Mouse (Mus musculus) myocyte (in vitro differentiated cells): Measurements from ENCODE around the gene Phox2a.

Source experiments
- MAX ChIP-seq: IDR thresholded peaks from one replicate; pipeline ENCODE4 v1.6.1; 2011; ENCODE audit warnings: low read depth, mild to moderate bottlenecking, control low read depth
- POLR2A ChIP-seq: IDR thresholded peaks from one replicate; pipeline ENCODE4 v1.6.1; 2011; ENCODE audit warnings: low read depth, mild to moderate bottlenecking, control low read depth, moderate library complexity; ENCODE audit not compliant: insufficient read length
- POLR2AphosphoS2 ChIP-seq: IDR thresholded peaks from one replicate; pipeline ENCODE4 v1.6.1; 2011; ENCODE audit warnings: low read depth, control low read depth; ENCODE audit not compliant: insufficient read length

- TF ChIP-seq POLR2A (no peak), POLR2AphosphoS2 (no peak), MAX (no peak)
These were observed 53.2 kb downstream of the Phox2a start for GRCm38 (mm10) chr7:101871296-101871695.
